Mouse (Mus musculus) left cerebral cortex, postnatal 25 days (tissue): ENCODE data around the gene Ptpru. TPM values are rescaled to one million over a fixed set of nuclear protein-coding genes. Genes with fewer than 3 reads are reported as not detected.

Experiments used
- DNase-seq, 2 experiments: peaks; one replicate each; pipeline ENCODE4 v3.0.0; 2022; ENCODE audit warnings: low spot score in 2 of 2, mixed read lengths in 1 of 2
- intact Hi-C: fragments of 180-260 bp; cut with DNase I; formaldehyde crosslinking; loops from one replicate; pipeline ENCODE4 v1.15.1; 2025
- total RNA-seq, 2 experiments: library from RNA; stranded (reverse); gene quantifications; 2 replicates each; pipeline ENCODE4 v1.2.3; 2021

Ptpru gene
- 10 to 100 TPM; 42.8 to 58.1 TPM for total RNA-seq

- DNase-seq = peak; percentile 87 to 90
- intact Hi-C loops = loop anchor here (1.0 to 10.0 kb wide), 7 partner anchors 53 to 878 kb away; no protein-coding TSS in a partner anchor
Observed at GRCm38 (mm10) chr4:131837872-131838524, at the start of gene Ptpru. TSS of gene Ptpru (minus strand) at chr4:131838288.

GRCm38 (mm10) chr4:131885376-131885775, 47.3 kb upstream of the Ptpru start:
- DNase-seq = no peak
- intact Hi-C loops = no loop called here

DNA sequence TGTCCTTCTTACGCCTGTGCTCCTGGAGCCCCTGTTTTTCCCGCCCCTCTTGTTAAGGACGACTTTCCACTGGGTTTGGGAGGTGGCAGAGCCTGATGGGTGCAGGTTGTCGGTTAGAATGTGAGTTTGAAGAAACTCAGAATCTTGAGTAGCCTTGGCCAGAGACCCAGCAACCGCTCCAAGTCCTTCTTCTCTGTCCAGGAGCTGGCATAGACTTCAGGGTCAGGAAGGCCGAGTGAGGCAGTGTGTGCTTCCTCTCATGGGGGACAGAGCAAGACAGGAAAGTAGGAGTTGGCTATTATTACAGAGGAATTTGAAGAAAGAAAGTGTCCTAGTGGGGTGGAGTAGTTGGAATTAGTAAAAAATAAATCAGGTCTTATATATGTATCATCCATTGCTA, 45.5 kb upstream of the Ptpru start:
- no peak for DNase-seq
- intact Hi-C loops = no loop called here

DNA sequence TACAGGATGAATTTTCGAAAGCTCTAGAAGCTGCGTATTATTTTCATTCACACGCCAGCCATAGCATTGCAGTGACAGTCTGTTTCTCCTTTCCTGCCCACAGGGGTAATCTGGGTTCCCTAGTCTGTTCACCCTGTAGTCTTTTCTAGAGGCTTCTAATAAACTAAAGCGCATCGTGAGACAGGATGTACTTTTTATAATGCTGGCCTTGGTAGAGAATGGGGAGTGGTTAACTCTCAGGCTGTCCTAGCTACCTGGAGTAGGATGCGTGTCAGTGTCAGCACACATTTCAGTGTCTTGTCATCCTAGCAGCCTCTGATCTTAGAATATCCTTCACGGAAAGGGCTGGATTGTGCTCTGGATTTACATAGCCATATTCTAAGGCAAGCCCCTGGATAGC, 43.2 kb upstream of the Ptpru start:
- intact Hi-C loops = no loop called here
- DNase-seq = no peak

DNA sequence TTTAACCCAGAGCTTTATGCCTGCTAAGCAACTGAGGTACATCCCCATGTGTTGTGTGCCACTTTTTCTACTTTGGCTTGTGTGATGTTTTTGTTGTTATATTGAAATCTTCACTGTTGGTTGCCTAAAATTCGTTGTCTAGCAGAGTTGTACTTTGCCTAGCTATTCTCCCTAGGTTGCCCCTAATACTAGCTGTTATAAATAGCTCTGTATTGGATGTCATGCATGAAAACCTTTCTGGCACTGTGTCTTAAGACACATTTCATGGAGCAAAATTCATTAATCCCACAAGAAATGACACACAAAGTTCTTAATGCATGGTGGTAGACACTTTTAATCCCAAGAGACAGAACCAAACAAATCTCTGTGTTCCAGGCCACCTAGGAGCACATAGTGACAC, 41.6 kb upstream of the Ptpru start:
- intact Hi-C loops = no loop called here
- no peak for DNase-seq

DNA sequence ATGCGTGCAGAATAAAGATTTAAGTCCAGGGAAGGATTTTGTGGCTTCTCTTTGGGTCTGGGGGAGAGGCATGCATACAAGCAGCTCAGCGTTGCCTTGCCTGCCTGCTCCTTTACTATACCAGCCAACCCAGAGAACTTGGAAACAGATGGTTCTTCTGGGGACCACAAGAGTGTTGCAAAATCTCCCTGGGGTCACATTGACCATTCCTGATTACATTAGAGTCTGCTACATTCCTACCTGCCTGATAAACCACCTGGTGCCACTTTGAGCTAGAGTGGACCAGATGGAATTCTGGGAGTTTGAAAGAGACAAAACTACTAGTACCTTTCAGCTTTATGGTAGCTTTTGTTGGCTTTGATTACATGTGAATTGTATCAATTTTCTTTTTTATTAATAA, 38.7 kb upstream of the Ptpru start:
- DNase-seq = no peak
- intact Hi-C loops = no loop called here

DNA sequence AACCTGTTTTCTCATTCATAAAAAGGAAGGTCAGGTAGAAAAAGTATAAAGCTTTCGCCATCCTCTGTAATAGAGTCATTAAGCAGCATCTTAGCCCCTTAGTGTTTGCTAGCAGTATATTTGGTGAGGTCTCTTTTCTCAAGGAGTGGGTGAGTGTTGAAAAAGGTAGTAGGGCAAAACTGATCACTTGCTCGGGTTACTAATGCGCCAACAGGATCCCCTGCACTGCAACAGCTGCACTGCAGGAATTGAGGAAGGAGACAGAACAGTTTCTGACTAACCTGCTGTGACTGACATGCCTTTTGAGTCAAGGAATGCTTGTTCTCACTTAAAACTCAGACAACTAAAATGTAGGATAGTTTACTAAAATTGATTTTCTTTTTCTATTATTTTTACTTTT, 37.2 kb upstream of the Ptpru start:
- no peak for DNase-seq
- intact Hi-C loops = no loop called here

- no peak for DNase-seq
- intact Hi-C loops = loop anchor here (5.0 kb wide), 1 partner anchor 338 kb away; the partner anchor contains the start of gene Ythdf2
Observed at GRCm38 (mm10) chr4:131874567-131874966, 36.5 kb upstream of the Ptpru start.

- intact Hi-C loops = loop anchor here (5.0 kb wide), 1 partner anchor 338 kb away; the partner anchor contains the start of gene Ythdf2
- peak in 1 of 2 experiments; percentile 14 for DNase-seq
Observed at GRCm38 (mm10) chr4:131874169-131874536, 36.1 kb upstream of the Ptpru start.

DNA sequence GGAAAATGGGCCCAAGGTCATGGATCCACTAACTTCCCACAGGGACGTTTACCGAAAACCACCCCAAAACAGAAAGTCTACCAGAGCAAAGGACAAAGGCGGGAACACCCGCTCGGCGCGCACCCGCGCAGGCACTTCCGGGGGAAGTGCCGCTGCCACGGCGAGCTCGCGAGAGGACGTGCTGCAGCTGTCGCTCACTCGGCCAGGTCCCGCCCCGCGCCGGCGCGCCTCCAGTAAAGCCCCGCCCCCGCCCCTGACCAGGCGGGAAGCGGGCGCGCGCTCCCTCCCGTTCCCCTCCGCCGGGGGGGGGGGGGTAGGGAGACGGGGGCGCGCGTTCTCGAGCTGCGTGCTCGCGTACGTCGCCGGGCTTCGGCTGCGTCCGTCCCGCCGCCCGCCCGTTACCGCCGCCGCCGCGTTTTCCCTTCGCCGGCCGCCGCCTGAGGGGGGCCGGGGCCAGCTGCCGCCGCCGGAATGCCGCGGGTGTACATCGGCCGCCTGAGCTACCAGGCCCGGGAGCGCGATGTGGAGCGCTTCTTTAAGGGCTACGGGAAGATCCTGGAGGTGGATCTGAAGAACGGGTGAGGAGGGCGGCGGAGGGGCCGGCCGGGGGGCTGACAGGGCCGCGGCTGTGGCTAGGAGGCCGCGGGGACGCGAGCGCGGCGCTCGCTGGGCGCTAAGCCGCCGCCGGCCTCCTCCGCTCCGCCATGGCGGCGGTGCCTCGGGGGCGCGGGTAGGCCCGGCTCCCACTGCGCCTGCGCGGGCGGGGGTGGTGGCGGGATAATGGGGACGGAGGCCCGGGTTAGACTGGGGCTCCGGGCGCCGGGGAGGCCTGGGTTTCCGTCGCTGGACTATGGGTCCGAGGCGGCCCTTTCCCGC, 35.4 kb upstream of the Ptpru start, which contains the start of gene Srsf4:
TSS of gene Srsf4 (plus strand) at position 325 of the 876 bp plus-strand sequence.
- DNase-seq = peak; percentile 94 to 95
- intact Hi-C loops = loop anchor here (5.0 kb wide), 1 partner anchor 339 kb away; the partner anchor contains the start of gene Ythdf2

DNA sequence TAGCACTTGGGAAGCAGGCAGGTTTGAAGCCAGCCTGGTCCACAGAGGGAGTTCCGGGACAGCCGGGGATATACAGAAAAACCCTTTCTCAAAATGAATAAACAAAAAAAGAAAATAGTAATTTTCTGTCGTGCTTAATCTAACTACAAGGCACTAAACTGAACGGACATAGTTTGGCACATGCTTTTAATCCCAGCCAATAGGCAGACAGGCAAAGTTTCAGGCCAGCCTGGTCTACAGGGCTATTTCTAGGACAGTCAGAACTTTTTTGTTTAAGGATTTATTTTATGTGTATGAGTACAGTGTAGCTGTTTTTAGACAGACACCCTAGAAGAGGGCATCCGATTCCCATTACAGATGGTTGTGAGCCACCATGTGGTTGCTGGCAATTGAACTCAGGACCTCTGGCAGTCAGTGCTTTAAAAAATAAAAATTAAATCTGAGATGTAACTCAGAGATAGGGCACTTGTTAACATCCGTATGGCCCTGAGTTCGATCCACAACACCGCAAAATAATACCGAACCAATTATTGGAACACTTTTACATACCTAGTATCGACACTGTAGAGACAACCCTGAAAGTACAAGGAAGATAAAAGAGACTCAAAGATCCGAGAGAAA, 34.7 kb upstream of the Ptpru start:
- peak in 1 of 2 experiments; percentile 15 for DNase-seq
- intact Hi-C loops = loop anchor here (5.0 kb wide), 1 partner anchor 340 kb away; the partner anchor contains the start of gene Ythdf2

DNA sequence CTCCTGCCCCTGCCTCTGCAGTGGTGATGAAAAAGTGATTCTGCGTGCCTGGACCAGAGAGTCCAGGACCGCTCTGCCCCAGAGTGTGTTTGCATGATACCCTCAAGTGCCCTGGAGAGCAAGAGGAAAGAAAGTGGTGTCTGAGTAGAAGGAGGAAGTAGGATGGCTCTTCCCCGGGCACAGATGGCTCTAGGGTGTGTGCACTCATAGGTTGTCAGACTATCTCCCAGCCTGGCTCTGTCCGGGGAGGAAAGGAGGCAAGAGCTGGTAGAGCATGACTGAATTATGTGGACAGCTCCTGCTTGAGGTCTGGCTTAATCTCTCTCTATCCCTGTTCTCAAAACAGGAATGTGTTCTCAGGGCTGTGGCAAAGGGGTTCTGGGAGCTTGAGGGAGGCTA, 23.3 kb upstream of the Ptpru start:
- DNase-seq = no peak
- intact Hi-C loops = loop anchor here (5.0 kb wide), 2 partner anchors 116 to 321 kb away; no protein-coding TSS in a partner anchor

DNA sequence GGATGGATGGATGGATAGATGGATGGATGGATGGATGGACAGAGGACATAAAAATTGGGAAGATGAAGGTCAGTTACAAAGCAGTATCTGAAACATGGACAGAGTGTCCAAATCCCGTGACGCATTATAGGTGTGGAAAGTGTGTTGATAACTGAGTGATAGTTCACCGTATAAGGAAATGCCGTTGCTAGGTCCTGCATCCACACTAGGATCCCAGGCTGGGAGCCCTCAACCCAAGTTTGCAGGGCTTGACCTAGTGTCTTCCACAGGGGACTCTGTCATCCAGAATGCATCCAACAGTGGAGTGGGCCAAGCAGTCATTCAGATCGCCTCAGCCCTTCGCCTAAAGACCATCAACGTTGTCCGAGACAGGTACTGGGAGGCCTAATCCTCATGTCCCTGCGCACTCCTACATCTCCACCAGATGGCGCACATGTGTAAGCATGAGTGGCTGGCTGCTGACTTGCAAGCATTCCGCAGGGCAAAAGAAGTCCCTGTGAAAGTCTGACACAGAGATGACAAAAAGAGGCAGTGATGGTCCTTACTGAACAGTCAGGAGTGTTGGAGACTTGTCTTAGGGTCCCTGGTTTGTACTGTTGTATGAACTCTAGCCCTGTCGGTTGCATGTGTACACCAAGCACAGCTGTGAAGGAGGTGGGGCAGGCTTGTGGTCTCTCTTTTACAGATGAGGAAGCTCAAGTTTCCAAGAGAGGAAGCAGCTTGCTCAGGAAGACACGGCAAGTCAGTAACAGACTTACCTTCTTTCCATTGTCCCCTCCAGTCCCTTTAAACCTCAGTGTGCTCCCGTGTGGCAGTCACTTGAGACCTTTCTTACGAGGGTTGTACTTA, 22.6 kb upstream of the Ptpru start:
- peak; percentile 82 to 86 for DNase-seq
- intact Hi-C loops = loop anchor here (5.0 kb wide), 2 partner anchors 117 to 322 kb away; no protein-coding TSS in a partner anchor

- intact Hi-C loops = no loop called here
- DNase-seq = no peak
Observed at GRCm38 (mm10) chr4:131854950-131855349, 16.9 kb upstream of the Ptpru start.

DNA sequence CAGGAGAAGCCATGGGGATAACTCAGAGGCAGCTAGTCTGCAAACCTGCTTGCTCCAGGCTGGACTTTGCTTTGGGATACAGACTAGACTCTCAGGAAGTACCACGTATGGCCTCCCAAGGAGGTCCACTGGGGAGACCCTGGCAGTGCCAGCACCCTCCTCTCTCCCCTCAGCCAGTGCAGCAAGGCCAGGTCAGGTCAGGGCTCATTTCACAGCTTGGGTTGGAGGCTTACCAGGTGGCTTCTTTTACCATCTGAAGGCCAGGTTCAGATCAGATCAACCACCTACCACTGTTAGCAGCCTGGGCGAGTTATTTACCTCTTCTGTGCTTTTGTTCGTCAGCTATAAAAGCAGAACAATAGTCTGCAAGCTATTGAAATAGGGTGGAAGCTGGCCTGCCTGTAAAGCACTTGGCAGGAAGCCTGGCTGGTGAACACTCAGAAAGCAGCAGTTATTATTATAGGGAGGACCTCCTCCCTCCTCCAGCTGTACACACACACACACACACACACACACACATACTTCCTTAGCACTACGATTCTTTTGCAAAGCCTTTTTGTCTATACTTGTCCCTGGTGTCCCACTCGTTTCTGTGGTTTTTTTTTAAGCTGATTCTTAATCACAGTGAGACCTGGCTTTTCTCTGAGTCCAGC, 12.0 kb upstream of the Ptpru start:
- DNase-seq = peak in 1 of 2 experiments; percentile 70
- intact Hi-C loops = loop anchor here (10.0 kb wide), 1 partner anchor 1055 kb away; the partner anchor contains the start of gene Sdc3

DNA sequence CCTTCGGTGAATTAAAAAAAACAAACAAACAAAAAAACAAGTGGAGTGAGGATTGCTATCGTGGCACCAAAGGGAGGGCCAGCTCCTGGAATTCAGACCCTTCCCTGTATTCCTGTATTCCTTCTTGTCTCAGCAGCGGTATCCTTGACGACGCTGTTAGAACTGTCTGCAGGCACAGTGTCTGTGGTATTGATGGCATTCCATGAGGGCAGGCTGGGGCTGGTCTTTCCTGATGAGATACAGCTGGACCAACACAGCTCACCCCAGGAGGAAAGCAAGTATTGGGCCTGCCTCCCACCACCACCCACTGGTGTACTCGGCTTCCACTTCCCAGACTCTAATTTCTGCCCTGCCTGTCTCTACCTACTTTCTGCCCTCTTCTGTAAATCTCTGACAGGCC, 10.0 kb upstream of the Ptpru start:
- intact Hi-C loops = loop anchor here (10.0 kb wide), 1 partner anchor 1053 kb away; the partner anchor contains the start of gene Sdc3
- DNase-seq = no peak

GRCm38 (mm10) chr4:131845991-131846778, 8.1 kb upstream of the Ptpru start:
- DNase-seq = no peak
- intact Hi-C loops = loop anchor here (10.0 kb wide), 1 partner anchor 1051 kb away; the partner anchor contains the start of gene Sdc3
